Mouse (Mus musculus) fibroblast of lung, adult 2 months (primary cell): ENCODE measurements around the gene Mta1.

Experiments
- DNase-seq: peaks from one replicate; pipeline ENCODE4 v3.0.0-alpha.2; 2011; ENCODE audit warnings: low read depth

Mta1 gene

DNA sequence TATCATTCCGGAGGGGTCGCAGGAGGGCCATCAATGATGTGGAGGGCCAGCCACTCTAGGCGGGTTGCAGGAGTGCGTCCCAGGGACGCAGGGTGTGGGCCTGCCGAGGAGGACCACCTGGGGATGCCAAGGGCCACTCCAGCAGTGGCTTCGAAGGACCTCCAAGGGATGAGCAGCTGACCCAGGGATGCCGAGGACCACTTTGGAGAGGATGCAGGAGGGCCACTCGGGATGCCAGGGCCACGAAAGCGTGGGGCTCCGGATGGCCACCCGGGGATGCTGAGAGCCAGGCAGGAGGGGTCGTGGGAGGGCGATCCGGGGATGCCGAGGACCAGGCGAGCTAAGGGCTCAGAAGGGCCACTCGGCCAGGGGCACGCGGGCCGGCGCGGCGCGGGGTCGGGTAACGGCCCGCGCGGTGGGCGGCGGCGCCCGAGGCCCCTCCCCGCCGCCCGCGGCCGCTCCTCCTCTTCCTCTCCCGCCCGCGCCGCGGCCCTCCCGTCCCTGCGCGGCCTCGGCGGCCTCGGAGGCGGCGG is at the start of gene Mta1:
Gene Mta1 (plus strand): TSS at position 530 of the 533 bp plus-strand sequence.
- DNase-seq, result no peak

GRCm38 (mm10) chr12:113049836-113050235 is 48.2 kb upstream of the Mta1 start:
- DNase-seq, result no peak

- no peak for DNase-seq
Observed at GRCm38 (mm10) chr12:113050671-113051070, 47.4 kb upstream of the Mta1 start.

- DNase-seq, result no peak
Observed at GRCm38 (mm10) chr12:113051628-113052403, 46.3 kb upstream of the Mta1 start.

DNA sequence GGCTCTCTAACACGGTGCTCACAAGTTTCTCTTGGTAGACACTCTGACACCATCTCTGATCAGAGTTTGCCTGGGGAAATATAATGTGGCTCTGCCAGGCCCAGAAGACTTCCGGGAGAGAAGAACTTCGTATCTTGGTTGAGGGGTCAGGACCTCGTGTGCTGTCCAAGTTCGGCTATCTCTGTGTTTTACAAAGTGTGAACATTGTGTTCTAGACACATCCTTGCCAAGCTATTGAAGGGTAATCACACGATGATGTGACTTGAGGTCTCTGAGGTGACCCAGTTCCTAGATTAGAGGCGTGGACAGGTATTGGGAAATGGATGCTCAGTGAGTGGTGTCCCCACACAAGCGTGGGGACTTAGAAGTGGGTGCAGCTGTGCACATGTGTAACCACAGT is 42.0 kb upstream of the Mta1 start:
- no peak for DNase-seq

DNA sequence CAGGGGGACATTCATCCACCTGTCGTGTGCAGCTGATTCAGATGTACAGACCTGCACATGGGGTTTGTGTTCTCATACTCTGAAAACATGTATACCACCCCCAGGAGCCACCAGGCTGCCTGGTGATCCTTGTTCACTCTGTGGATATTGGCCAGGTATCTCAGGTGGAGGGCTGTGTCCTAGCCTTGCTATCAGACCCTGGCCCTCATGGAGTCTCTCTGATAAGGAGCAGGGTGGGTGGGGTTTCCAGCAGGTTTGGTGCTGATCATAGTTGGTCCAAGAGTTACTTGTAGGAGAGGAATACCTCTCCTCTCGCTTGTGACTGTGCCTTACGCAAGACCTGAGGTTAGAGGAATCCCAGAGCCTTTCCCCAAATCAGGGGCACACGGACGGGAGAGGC is 37.9 kb upstream of the Mta1 start:
- no peak for DNase-seq

DNA sequence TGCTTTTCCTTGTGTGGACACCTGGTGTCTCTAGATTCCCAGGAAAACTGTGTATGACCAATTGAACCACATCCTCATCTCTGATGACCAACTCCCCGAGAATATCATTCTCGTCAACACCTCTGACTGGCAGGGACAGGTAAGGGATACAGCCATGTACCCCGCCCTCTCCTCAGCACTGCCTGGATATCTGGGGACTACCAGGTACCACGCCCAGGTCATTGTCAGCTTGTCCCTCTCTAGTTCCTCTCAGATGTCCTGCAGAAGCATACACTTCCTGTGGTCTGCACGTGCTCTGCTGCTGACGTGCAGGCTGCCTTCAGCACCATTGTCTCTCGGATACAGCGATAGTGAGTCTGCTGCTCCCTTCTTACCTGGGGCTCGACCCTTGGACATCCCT is 36.5 kb upstream of the Mta1 start:
- no peak for DNase-seq

GRCm38 (mm10) chr12:113062201-113062600 is 35.9 kb upstream of the Mta1 start:
- DNase-seq, result no peak

GRCm38 (mm10) chr12:113063700-113064099 is 34.4 kb upstream of the Mta1 start:
- no peak for DNase-seq

DNA sequence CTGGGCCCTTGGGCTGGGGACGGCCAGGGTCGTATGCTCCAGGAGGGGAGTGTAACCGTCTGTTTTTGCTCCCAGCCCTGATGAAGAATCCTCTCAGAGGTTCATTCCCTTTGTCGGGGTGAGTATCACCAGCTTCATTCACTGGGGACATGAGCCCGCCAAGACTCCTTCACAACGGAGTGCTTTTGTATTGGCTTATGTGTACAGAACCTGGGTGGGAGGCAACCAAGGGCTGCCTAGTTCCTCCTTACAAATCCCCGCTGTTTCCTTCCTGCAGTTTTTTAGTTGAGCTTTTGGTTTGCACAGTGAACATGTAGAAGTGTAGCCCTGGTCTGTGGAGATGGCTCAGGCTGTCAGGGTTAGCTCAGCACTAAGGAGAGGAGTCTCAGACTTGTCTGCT is 30.1 kb upstream of the Mta1 start:
- no peak for DNase-seq

DNA sequence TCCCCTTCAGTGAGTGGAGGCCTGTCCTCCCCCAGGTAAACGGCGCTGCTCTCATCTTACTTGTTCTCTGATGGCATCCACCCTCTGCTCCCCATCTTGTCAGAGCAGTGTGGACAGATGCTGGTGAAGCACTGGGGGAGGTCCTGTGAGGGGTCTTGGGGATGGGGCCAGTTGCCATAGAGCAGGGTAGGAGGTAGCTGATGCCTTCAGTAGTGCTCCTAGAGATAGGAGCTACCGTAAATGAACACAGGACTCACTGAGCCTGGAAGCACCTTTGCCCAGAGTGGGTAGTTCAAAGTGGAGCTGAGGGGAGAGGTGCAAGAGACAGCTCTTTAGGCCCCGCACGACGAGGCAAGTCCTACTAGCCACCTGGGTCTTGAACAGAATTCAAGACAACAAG is 28.7 kb upstream of the Mta1 start:
- no peak for DNase-seq

DNA sequence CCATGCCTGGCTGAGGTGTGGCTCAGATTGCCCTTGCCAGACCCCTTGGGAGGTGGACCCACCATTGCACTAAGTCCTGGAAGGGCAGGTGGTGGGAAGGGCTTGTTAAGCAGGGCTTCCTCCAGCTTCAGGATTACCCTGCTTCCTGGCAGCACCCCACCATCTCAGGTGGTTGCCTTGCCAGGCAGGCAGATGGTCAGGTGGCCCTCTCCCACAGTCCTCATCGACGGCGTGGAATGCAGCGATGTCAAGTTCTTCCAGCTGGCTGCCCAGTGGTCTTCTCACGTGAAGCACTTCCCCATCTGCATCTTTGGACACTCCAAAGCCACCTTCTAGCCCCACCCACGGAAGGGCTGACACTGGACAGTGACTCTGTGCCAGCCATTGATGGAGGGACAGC is 26.8 kb upstream of the Mta1 start:
- DNase-seq, result no peak

DNA sequence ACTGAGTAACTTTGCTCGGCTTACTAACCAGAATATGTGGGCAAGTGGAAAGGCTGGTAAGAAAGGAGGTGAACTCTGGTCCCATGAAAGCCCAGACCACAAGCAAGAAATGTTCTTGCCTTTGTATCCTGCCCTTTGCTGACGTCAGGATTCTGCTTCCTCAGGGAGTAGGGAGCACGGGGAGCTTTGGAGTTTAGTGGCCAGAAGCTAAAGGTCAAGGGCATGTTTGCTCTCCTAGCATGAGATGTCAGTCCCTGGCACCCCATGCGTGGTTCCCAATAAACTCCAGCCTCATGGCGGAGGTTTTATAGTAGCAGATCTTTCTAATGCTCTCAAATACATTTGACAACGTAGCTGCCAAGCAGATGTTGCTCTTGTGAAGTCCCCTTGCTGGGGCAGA is 26.3 kb upstream of the Mta1 start:
- no peak for DNase-seq

- no peak for DNase-seq
Observed at GRCm38 (mm10) chr12:113073420-113074328, 24.4 kb upstream of the Mta1 start.

GRCm38 (mm10) chr12:113074329-113075062 is 23.6 kb upstream of the Mta1 start, which contains the start of gene Tex22:
Tex22 (plus strand) TSS chr12:113074502.
- DNase-seq, result peak; percentile 29

- DNase-seq, result peak; percentile 33
Observed at GRCm38 (mm10) chr12:113075063-113075454, 23.0 kb upstream of the Mta1 start.

DNA sequence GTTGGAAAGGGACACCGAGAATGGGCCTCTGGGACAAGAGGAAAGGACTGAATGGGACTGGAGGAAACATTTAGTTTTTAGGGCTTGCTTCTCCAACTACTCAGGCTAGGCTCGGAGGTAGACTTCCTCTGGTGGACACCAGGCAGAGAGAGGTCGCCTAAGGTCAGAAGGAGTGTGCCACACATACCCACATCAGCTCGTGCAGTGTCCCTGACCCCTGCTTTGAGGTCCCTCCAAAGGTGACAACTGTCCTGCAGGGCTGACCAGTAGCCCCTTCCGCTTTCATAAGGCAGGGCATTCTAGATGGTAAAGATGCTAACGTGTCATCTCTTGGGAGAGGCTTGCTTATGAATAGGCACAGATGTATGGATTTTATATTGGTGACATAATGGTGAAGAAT is 22.6 kb upstream of the Mta1 start:
- DNase-seq, result no peak

- no peak for DNase-seq
Observed at GRCm38 (mm10) chr12:113087276-113087675, 10.8 kb upstream of the Mta1 start.

- no peak for DNase-seq
Observed at GRCm38 (mm10) chr12:113088026-113088425, 10.1 kb upstream of the Mta1 start.

- no peak for DNase-seq
Observed at GRCm38 (mm10) chr12:113089107-113089506, 9.0 kb upstream of the Mta1 start.

DNA sequence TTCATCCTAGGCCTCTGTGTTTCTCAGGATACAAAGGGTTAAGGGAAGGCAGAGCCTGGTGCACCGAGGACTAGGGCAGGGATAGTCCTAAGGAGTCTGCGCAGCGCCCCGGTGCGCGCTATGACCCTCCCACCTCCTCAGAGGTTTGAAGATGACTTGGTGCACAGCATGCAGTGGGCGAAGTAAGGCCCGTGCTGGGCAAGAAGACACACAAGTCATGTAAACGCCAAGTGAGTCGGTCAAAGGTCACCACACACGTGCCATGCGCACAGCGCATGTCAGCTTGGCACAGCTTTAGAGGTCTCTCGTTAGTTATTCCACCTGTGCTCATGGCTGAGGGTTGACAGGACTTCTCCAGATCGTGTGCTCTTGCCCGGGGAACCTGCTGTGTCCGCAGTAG is 8.0 kb upstream of the Mta1 start:
- no peak for DNase-seq

DNA sequence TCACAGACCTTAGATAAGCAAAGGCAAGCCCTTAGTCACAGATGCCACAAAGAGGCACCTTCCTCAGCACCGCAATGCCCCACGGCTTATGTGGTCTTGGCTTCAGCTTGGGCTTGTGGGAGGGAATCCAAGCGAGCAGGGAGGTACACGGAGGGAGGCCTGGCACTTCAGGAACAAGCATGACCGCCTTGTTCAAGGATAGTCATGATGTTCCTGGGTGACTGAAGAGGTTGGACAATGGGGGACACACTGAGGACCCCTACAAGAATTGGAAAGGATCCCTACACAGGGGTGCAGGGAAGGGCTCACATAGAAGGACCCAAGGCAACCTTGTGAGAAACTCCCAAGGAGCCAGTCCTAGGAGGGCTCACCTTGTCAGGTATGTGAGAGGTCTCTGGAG is 1.0 kb upstream of the Mta1 start:
- no peak for DNase-seq
